Mouse (Mus musculus): ENCODE measurements around the gene Tyw3. TPM values are rescaled to one million over a fixed set of nuclear protein-coding genes. Genes with fewer than 3 reads are reported as not detected.

Gene Tyw3
- polyA plus RNA-seq, 1 experiment from 2014 or later = 19.0 TPM

DNA sequence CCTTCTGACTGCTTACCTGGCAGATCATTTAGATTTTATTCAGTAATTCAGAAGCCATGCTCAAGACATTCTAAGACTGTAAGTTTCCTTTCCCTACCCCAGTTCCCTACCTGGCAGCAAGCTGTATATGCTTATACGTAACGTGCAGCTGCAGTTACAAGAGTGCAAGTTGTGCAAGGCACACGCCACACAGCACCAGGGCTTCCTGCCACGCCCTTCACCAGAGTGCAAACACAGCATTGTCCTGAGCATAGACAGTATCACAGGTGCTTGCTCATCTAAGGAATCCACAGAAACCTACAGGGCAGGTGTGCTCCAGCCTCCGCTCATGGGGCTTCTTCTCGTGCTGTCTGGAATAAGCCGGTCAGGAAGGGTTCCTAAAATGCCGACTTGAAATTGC lies 19.0 kb downstream of the Tyw3 start:
- 92% methylated on average over 8 of the region's 8 CpGs for WGBS
- Histone ChIP-seq H3K9ac (ENCODE audit: low read length) (no peak overlapping the region), H3K36me3 (ENCODE audit: control insufficient read depth, insufficient read depth, low read length) (peaks cover 2% of the 10 kb centered on the region; the same call in 1 of the 2 replicates), H3K27me3 (ENCODE audit: control insufficient read depth, insufficient read depth, low read length) (no peaks in the 10 kb centered on the region), H3K4me3 (ENCODE audit: low read depth, low read length) (no peak overlapping the region), H3K4me2 (ENCODE audit: low read depth) (no peak overlapping the region), H3K27ac (ENCODE audit: low read depth, low read length) (no peak overlapping the region), H3K9me3 (ENCODE audit: control insufficient read depth, low read length) (no peaks in the 10 kb centered on the region), H3K4me1 (ENCODE audit: control insufficient read depth, insufficient read depth, low read length) (no peaks in the 10 kb centered on the region)
- DNase-seq (ENCODE audit: low spot score) (no peak), ATAC-seq (ENCODE audit: insufficient read depth, low FRiP score, low TSS enrichment) (no peak)

DNA sequence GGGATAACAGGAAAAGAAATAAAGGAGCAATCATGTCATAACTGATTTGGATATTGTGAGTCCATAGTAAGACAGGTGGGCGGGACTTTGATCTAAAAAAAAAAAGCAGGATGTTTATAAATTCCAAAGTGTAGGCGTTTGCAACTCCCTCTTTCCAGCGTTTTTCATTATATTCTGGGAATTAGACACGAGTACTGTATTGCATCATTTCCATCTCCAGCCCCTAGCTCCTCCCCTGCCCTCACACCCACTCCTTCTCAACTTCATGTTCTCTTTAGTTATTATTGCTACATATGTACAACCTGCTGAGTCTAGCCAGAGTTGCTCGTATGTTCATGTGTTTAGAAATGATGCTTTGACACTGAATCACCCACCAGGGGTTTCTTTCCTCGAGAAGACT lies 23.2 kb downstream of the Tyw3 start:
- Histone ChIP-seq H3K4me1 (ENCODE audit: control insufficient read depth, insufficient read depth, low read length) (peaks cover 5% of the 10 kb centered on the region; the same call in 1 of the 2 replicates), H3K4me2 (ENCODE audit: low read depth) (no peak overlapping the region), H3K36me3 (ENCODE audit: control insufficient read depth, insufficient read depth, low read length) (no peaks in the 10 kb centered on the region), H3K9ac (ENCODE audit: low read length) (no peak overlapping the region), H3K4me3 (ENCODE audit: low read depth, low read length) (no peak overlapping the region), H3K9me3 (ENCODE audit: control insufficient read depth, low read length) (no peaks in the 10 kb centered on the region), H3K27me3 (ENCODE audit: control insufficient read depth, insufficient read depth, low read length) (peaks cover 3% of the 10 kb centered on the region; the same call in 1 of the 2 replicates), H3K27ac (ENCODE audit: low read depth, low read length) (no peak overlapping the region)
- WGBS = 73% methylated on average over 6 of the region's 6 CpGs
- DNase-seq (ENCODE audit: low spot score) (no peak), ATAC-seq (ENCODE audit: insufficient read depth, low FRiP score, low TSS enrichment) (no peak)

DNA sequence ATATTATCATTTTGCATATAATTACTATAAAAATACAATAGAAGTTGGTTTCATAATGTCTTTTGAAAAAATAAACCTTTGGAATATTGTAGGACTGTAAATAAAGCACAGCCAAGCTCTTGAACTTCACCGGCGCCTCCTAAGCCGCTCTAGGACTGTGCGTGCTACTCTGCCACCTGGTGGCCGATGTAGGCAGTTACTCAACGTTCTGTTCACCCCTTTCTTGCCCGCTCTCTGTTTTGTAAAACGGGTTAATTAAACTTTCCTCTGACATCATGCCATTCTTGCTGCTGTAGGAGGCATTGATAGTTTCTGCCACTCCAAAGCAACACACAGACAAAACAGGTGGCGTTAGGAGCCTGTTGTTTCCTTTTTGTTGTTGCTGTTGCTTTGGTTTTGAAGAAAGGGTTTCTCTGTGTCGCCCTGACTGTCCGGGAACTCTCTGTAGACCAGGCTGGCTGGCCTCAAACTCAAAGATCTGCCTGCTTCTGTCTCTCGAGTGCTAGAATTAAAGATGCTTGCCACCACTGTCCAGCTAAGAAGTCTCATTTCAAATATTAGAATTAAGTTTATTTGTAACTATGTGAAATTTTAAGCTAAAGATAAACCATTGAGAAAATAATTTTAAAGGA lies 24.4 kb downstream of the Tyw3 start:
- WGBS = 15% methylated on average over 12 of the region's 12 CpGs
- ATAC-seq (ENCODE audit: insufficient read depth, low FRiP score, low TSS enrichment) (peak; percentile 79), DNase-seq (ENCODE audit: low spot score) (peak; percentile 84)
- Histone ChIP-seq H3K27me3 (ENCODE audit: control insufficient read depth, insufficient read depth, low read length) (peaks cover 3% of the 10 kb centered on the region; the same call in 1 of the 2 replicates), H3K36me3 (ENCODE audit: control insufficient read depth, insufficient read depth, low read length) (no peaks in the 10 kb centered on the region), H3K4me1 (ENCODE audit: control insufficient read depth, insufficient read depth, low read length) (peaks cover 5% of the 10 kb centered on the region; the same call in 1 of the 2 replicates), H3K4me3 (ENCODE audit: low read depth, low read length) (no peak overlapping the region), H3K9me3 (ENCODE audit: control insufficient read depth, low read length) (no peaks in the 10 kb centered on the region), H3K4me2 (ENCODE audit: low read depth) (0 out of 2 replicates have a peak overlapping the region, but pooled peaks have one; percentile 5), H3K27ac (ENCODE audit: low read depth, low read length) (no peak overlapping the region), H3K9ac (ENCODE audit: low read length) (no peak overlapping the region)

- Histone ChIP-seq H3K9ac (ENCODE audit: low read length) (no peak overlapping the region), H3K9me3 (ENCODE audit: control insufficient read depth, low read length) (no peaks in the 10 kb centered on the region), H3K27me3 (ENCODE audit: control insufficient read depth, insufficient read depth, low read length) (peaks cover 3% of the 10 kb centered on the region; the same call in 1 of the 2 replicates), H3K4me2 (ENCODE audit: low read depth) (peak overlapping the region; percentile 37), H3K36me3 (ENCODE audit: control insufficient read depth, insufficient read depth, low read length) (no peaks in the 10 kb centered on the region), H3K4me3 (ENCODE audit: low read depth, low read length) (0 out of 2 replicates have a peak overlapping the region, but pooled peaks have one; percentile 1), H3K27ac (ENCODE audit: low read depth, low read length) (no peak overlapping the region), H3K4me1 (ENCODE audit: control insufficient read depth, insufficient read depth, low read length) (peaks cover 5% of the 10 kb centered on the region; the same call in 1 of the 2 replicates)
- no peak for ATAC-seq (ENCODE audit: insufficient read depth, low FRiP score, low TSS enrichment)
- peak; percentile 19 for DNase-seq (ENCODE audit: low spot score)
- WGBS = 8% methylated on average over 12 of the region's 12 CpGs
Measured at GRCm38 (mm10) chr3:154570786-154571185, 26.1 kb downstream of the Tyw3 start.

DNA sequence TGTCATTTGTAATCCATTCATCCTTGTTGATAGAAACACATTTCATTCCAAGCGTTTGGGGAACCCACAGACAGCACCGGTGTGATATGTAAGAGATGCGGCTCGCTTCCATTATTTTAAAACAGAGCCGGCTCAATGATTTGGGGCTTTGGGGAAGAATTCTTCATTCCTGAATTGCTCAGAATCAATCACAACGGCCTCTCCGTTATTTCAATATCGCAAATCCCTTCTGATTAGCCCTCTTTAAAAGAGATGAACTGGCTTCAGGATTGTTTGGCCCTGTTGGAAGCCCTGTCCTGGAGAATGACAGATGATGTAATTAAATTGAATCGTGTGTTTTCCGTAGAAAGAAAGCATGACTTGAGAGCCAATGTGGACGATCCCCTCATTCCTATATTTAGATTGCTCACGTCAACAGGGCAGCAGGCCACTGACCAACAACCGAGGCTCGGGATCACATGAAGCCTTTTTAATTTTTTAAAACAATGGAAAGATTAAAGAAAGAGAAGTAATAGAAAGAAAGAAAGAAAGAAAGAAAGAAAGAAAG lies 26.8 kb downstream of the Tyw3 start:
- H3K4me1 ChIP-seq (ENCODE audit: control insufficient read depth, insufficient read depth, low read length) = peaks cover 5% of the 10 kb centered on the region; the same call in 1 of the 2 replicates
- H3K36me3 ChIP-seq (ENCODE audit: control insufficient read depth, insufficient read depth, low read length) = no peaks in the 10 kb centered on the region
- peak overlapping the region; percentile 12 for H3K4me2 ChIP-seq (ENCODE audit: low read depth)
- H3K27me3 ChIP-seq (ENCODE audit: control insufficient read depth, insufficient read depth, low read length) = peaks cover 3% of the 10 kb centered on the region; the same call in 1 of the 2 replicates
- WGBS = 28% methylated on average over 14 of the region's 14 CpGs
- no peak overlapping the region for H3K27ac ChIP-seq (ENCODE audit: low read depth, low read length)
- H3K4me3 ChIP-seq (ENCODE audit: low read depth, low read length) = no peak overlapping the region
- ATAC-seq (ENCODE audit: insufficient read depth, low FRiP score, low TSS enrichment) (no peak), DNase-seq (ENCODE audit: low spot score) (peak; percentile 23)
- no peak overlapping the region for H3K9ac ChIP-seq (ENCODE audit: low read length)
- no peaks in the 10 kb centered on the region for H3K9me3 ChIP-seq (ENCODE audit: control insufficient read depth, low read length)

DNA sequence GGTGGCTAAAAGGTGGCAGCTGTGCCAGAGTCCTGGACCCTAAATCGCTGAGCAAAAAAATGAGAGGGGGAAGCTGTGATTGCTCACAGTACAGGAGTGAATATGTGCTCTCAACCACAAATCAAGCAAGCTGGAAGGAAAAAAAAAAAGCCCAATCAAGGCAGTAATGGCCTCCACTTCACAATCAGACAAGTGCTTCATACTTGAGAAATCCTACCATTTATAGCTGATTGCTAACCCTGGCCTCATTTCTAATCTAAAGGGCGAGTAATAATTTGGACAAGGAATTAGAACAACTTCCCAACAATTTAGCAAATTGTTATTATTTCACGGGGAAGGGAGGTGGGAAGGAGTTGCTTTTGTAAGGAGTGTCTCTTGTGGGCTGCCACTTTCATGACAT lies 31.5 kb downstream of the Tyw3 start:
- Histone ChIP-seq H3K4me2 (ENCODE audit: low read depth) (no peak overlapping the region), H3K27ac (ENCODE audit: low read depth, low read length) (no peak overlapping the region), H3K27me3 (ENCODE audit: control insufficient read depth, insufficient read depth, low read length) (no peaks in the 10 kb centered on the region), H3K4me1 (ENCODE audit: control insufficient read depth, insufficient read depth, low read length) (0 out of 2 replicates have a peak, but pooled peaks cover 2% of the 10 kb centered on the region), H3K9me3 (ENCODE audit: control insufficient read depth, low read length) (no peaks in the 10 kb centered on the region), H3K9ac (ENCODE audit: low read length) (no peak overlapping the region), H3K36me3 (ENCODE audit: control insufficient read depth, insufficient read depth, low read length) (no peaks in the 10 kb centered on the region), H3K4me3 (ENCODE audit: low read depth, low read length) (no peak overlapping the region)
- ATAC-seq (ENCODE audit: insufficient read depth, low FRiP score, low TSS enrichment) (no peak), DNase-seq (ENCODE audit: low spot score) (no peak)
- WGBS = 72% methylated on average over 3 of the region's 3 CpGs

GRCm38 (mm10) chr3:154562192-154562591 lies 34.7 kb downstream of the Tyw3 start:
- WGBS = 98% methylated on average over 3 of the region's 3 CpGs
- H3K9me3 ChIP-seq (ENCODE audit: control insufficient read depth, low read length) = no peaks in the 10 kb centered on the region
- no peak overlapping the region for H3K4me3 ChIP-seq (ENCODE audit: low read depth, low read length)
- ATAC-seq (ENCODE audit: insufficient read depth, low FRiP score, low TSS enrichment) = no peak
- H3K9ac ChIP-seq (ENCODE audit: low read length) = no peak overlapping the region
- H3K27ac ChIP-seq (ENCODE audit: low read depth, low read length) = no peak overlapping the region
- H3K36me3 ChIP-seq (ENCODE audit: control insufficient read depth, insufficient read depth, low read length) = no peaks in the 10 kb centered on the region
- H3K27me3 ChIP-seq (ENCODE audit: control insufficient read depth, insufficient read depth, low read length) = no peaks in the 10 kb centered on the region
- H3K4me1 ChIP-seq (ENCODE audit: control insufficient read depth, insufficient read depth, low read length) = no peaks in the 10 kb centered on the region
- no peak for DNase-seq (ENCODE audit: low spot score)
- no peak overlapping the region for H3K4me2 ChIP-seq (ENCODE audit: low read depth)

- H3K4me1 ChIP-seq (ENCODE audit: control insufficient read depth, insufficient read depth, low read length) = peaks cover 13% of the 10 kb centered on the region; the same call in 1 of the 2 replicates
- no peaks in the 10 kb centered on the region for H3K27me3 ChIP-seq (ENCODE audit: control insufficient read depth, insufficient read depth, low read length)
- H3K4me3 ChIP-seq (ENCODE audit: low read depth, low read length) = no peak overlapping the region
- no peak overlapping the region for H3K9ac ChIP-seq (ENCODE audit: low read length)
- no peaks in the 10 kb centered on the region for H3K36me3 ChIP-seq (ENCODE audit: control insufficient read depth, insufficient read depth, low read length)
- no peak overlapping the region for H3K4me2 ChIP-seq (ENCODE audit: low read depth)
- ATAC-seq (ENCODE audit: insufficient read depth, low FRiP score, low TSS enrichment) (no peak), DNase-seq (ENCODE audit: low spot score) (no peak)
- WGBS = 55% methylated on average over 5 of the region's 5 CpGs
- H3K9me3 ChIP-seq (ENCODE audit: control insufficient read depth, low read length) = no peaks in the 10 kb centered on the region
- H3K27ac ChIP-seq (ENCODE audit: low read depth, low read length) = no peak overlapping the region
Measured at GRCm38 (mm10) chr3:154551035-154551411, 45.9 kb downstream of the Tyw3 start.

Data from neural tube, embryonic 11.5 days (tissue).